9 mouse cellular contexts compared by ENCODE assay signal in genomic region chr2:180050986-180051385, GRCm38 (mm10). TPM values are rescaled to one million over a fixed set of nuclear protein-coding genes. Genes with fewer than 3 reads are reported as not detected.
DNase-seq lines count a peak whose midpoint lies in the region; ATAC-seq and TF ChIP-seq lines count a peak whose summit lies in the region.
"Had no signal": no experiment of that assay in that cellular context is flagged by ENCODE, and none has a peak within 500 bp of the region (broad histone marks: within the 10 kb centered on the region; RNA-seq: fewer than 3 reads in every experiment).

No protein-coding gene starts in this region.

- H3K4me2 ChIP-seq in hindbrain, postnatal 0 days (ENCODE audit: low read depth, low read length), result no peak overlapping the region
- H3K4me2 ChIP-seq: limb, embryonic 12.5 days had no signal

- H3K9ac ChIP-seq in hindbrain, postnatal 0 days (replicated peaks; ENCODE audit: low read length), result no peak overlapping the region
- H3K9ac ChIP-seq: limb, embryonic 12.5 days had no signal

- ATAC-seq in Patski, result peak; percentile 61
- peak; percentile 62 for ATAC-seq in hindbrain, postnatal 0 days

- H3K27me3 ChIP-seq in Patski, result no peaks in the 10 kb centered on the region
- H3K27me3 ChIP-seq in hindbrain, postnatal 0 days (ENCODE audit: insufficient read depth, low read length), result no peaks in the 10 kb centered on the region
- H3K27me3 ChIP-seq: limb, embryonic 12.5 days had no signal

- peaks cover 22% of the 10 kb centered on the region for H3K36me3 ChIP-seq in hindbrain, postnatal 0 days (ENCODE audit: insufficient read depth, low read length)

- H3K4me3 ChIP-seq in hindbrain, postnatal 0 days (ENCODE audit: low read length), result no peak overlapping the region
- H3K4me3 ChIP-seq: limb, embryonic 12.5 days had no signal

- no peak overlapping the region for H3K27ac ChIP-seq in hindbrain, postnatal 0 days
- H3K27ac ChIP-seq: limb, embryonic 12.5 days had no signal

- no peaks in the 10 kb centered on the region for H3K9me3 ChIP-seq in hindbrain, postnatal 0 days (ENCODE audit: low read length)
- H3K9me3 ChIP-seq: limb, embryonic 12.5 days had no signal

- no peak for TF ChIP-seq CTCF in Patski (IDR thresholded peaks at IDR 0.05)
- TF ChIP-seq CTCF in hindbrain, postnatal 0 days (IDR thresholded peaks at IDR 0.05; ENCODE audit: low read depth), result peak; percentile 95

- in situ Hi-C loops in Patski (cut with MboI; ENCODE audit: low pct_unique_long_range_greater_than_20kb), result no loop called here

- WGBS in hindbrain, postnatal 0 days, result 27% methylated on average over 5 of the region's 5 CpGs

- H3K4me1 ChIP-seq in hindbrain, postnatal 0 days (ENCODE audit: insufficient read depth, low read length), result no peaks in the 10 kb centered on the region
- H3K4me1 ChIP-seq: limb, embryonic 12.5 days had no signal

- POLR2A ChIA-PET in Patski (lab: Charles Lee), result no interaction called here

- intact Hi-C loops in left cerebral cortex, postnatal 10 days (cut with DNase I), result loop anchor here (2.0 kb wide), 1 partner anchor 134 kb away; no protein-coding TSS in a partner anchor

- no peak for DNase-seq in Patski (ENCODE audit: low read depth, low spot score)
- peak; percentile 92 for DNase-seq in cerebellum, adult 9-10 months
- peak; percentile 59 to 75 for DNase-seq in frontal cortex, postnatal 10 days (ENCODE audit: low spot score in 2 of 2)
- DNase-seq in hindbrain, postnatal 0 days (ENCODE audit: low spot score), result peak; percentile 83
- peak; percentile 64 to 84 for DNase-seq in left cerebral cortex, postnatal 10 days (ENCODE audit: extremely low spot score in 1 of 2, low spot score in 2 of 2)
- peak; percentile 82 for DNase-seq in mesoderm, embryonic 11.5 days (ENCODE audit: low read depth, low spot score)
- DNase-seq in right cerebral cortex, postnatal 25 days, result peak; percentile 73
- DNase-seq in urinary bladder, postnatal 14 days (ENCODE audit: low spot score), result peak; percentile 87

- CTCF ChIA-PET in Patski (lab: Charles Lee), result interaction anchor here (0.6 to 3.2 kb wide), 23 partner anchors 11 to 135 kb away, joined by 3 to 47 read pairs (median 4); no protein-coding TSS in a partner anchor

RNA-seq across cellular contexts. Expression of gene Ss18l1, which starts 8.7 kb away (rescaled TPM):
- polyA plus RNA-seq in Patski (2021), result 8.1 TPM
- total RNA-seq in hindbrain, postnatal 0 days (2014; rRNA removed), result 80.7 and 100 TPM in 2 replicates
- 34.2 and 37.2 TPM in 2 replicates for polyA plus RNA-seq in hindbrain, postnatal 0 days (2015; fragmentation: Nextera tagmentation; extraction: Ambion mirVana)
- total RNA-seq in left cerebral cortex, postnatal 10 days (2021), result 10 to 100 TPM; 35.8 to 37.3 TPM

RNA-seq across cellular contexts. Expression of gene Psma7, which starts 8.8 kb away (rescaled TPM):
- 316 TPM for polyA plus RNA-seq in Patski (2021)
- total RNA-seq in hindbrain, postnatal 0 days (2014; rRNA removed), result 196 and 230 TPM in 2 replicates
- 585 TPM in 2 replicates for polyA plus RNA-seq in hindbrain, postnatal 0 days (2015; fragmentation: Nextera tagmentation; extraction: Ambion mirVana)
- 100 to 1,000 TPM; 214 to 221 TPM for total RNA-seq in left cerebral cortex, postnatal 10 days (2021)

RNA-seq across cellular contexts. Expression of gene Mtg2, which starts 19.4 kb away (rescaled TPM):
- polyA plus RNA-seq in Patski (2021), result 22.4 TPM
- total RNA-seq in hindbrain, postnatal 0 days (2014; rRNA removed), result 17.2 and 17.3 TPM in 2 replicates
- 23.3 and 23.9 TPM in 2 replicates for polyA plus RNA-seq in hindbrain, postnatal 0 days (2015; fragmentation: Nextera tagmentation; extraction: Ambion mirVana)
- 10 to 100 TPM; 16.2 to 17.5 TPM for total RNA-seq in left cerebral cortex, postnatal 10 days (2021)

RNA-seq across cellular contexts. Expression of gene Lsm14b, which starts 26.2 kb away (rescaled TPM):
- 51.1 TPM for polyA plus RNA-seq in Patski (2021)
- 88.2 and 102 TPM in 2 replicates for total RNA-seq in hindbrain, postnatal 0 days (2014; rRNA removed)
- 21.0 and 21.3 TPM in 2 replicates for polyA plus RNA-seq in hindbrain, postnatal 0 days (2015; fragmentation: Nextera tagmentation; extraction: Ambion mirVana)
- 100 to 1,000 TPM; 142 to 143 TPM for total RNA-seq in left cerebral cortex, postnatal 10 days (2021)

RNA-seq across cellular contexts. Expression of gene Hrh3, which starts 53.3 kb away (rescaled TPM):
- 0.08 TPM for polyA plus RNA-seq in Patski (2021)
- 5.9 and 11.4 TPM in 2 replicates for total RNA-seq in hindbrain, postnatal 0 days (2014; rRNA removed)
- polyA plus RNA-seq in hindbrain, postnatal 0 days (2015; fragmentation: Nextera tagmentation; extraction: Ambion mirVana), result 3.4 and 3.6 TPM in 2 replicates
- total RNA-seq in left cerebral cortex, postnatal 10 days (2021), result 10 to 100 TPM; 35.9 to 42.1 TPM
